Mouse (Mus musculus) retina, embryonic 14.5 days (tissue): ENCODE data around the gene Rin1.
"Not testable (repeated sequence)": the region's sequence is repeated elsewhere in the genome, so short reads cannot be mapped to it uniquely, and the experiment has no call there.

Experiments
- DNase-seq: peaks from one replicate; pipeline ENCODE4 v3.0.0-alpha.2; 2015; ENCODE audit warnings: low spot score

Gene Rin1

DNA sequence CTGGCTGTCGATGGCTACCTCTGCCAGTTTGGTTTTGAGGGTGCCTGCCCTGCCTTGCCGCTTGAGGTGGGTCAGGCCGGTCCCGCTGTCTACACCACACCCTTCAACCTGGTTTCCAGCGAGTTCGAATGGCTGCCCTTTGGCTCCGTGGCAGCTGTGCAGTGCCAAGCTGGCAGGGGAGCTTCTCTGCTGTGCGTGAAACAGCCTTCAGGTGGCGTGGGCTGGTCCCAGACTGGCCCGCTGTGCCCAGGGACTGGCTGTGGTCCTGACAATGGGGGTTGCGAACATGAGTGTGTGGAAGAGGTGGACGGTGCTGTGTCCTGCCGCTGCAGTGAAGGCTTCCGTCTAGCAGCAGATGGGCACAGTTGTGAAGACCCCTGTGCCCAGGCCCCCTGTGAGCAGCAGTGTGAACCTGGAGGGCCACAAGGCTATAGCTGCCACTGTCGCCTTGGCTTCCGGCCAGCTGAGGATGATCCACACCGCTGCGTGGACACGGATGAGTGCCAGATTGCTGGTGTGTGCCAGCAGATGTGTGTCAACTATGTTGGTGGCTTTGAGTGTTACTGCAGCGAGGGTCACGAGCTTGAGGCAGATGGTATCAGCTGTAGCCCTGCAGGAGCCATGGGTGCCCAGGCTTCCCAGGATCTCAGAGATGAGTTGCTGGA is 18.4 kb downstream of the Rin1 start:
- DNase-seq: no peak

DNA sequence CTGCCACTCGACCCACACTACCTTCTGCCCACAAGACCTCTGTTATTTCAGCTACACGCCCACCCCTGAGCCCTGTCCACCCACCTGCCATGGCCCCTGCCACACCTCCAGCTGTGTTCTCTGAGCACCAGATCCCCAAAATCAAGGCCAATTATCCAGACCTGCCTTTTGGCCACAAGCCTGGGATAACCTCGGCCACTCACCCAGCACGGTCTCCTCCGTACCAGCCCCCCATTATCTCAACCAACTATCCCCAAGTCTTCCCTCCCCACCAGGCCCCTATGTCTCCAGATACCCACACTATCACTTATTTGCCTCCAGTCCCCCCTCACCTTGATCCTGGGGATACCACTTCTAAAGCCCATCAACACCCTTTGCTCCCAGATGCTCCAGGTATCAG is 19.2 kb downstream of the Rin1 start:
- no peak for DNase-seq

DNA sequence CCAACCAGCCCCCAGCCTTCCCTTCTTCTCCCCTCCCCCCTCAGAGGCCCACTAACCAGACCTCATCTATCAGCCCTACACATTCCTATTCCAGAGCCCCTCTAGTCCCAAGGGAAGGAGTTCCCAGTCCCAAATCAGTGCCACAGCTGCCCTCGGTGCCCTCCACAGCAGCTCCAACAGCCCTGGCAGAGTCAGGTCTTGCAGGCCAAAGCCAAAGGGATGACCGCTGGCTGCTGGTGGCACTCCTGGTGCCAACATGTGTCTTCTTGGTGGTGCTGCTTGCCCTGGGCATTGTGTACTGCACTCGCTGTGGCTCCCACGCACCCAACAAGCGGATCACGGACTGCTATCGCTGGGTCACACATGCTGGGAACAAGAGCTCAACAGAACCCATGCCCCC is 19.7 kb downstream of the Rin1 start:
- DNase-seq: no peak

DNA sequence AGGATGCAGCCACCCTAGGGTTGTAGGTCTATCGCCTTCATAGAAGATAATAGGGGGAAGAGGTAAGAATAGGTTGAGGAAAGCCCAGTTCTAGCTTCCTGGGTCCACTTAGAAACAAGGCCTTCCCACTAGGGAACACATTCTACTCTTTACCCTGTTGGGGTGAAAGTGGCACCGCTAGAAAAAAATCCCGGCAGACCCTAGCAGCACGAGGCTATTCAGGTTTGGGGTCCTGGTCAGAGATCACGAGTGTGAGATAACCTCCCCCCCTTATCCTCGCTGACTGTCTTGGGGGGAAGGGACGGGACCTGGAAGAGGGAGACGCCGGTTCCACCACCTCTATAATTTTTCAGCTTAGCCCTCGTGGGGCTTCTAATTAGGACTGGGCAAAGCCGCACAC is 20.8 kb downstream of the Rin1 start:
- no peak for DNase-seq

DNA sequence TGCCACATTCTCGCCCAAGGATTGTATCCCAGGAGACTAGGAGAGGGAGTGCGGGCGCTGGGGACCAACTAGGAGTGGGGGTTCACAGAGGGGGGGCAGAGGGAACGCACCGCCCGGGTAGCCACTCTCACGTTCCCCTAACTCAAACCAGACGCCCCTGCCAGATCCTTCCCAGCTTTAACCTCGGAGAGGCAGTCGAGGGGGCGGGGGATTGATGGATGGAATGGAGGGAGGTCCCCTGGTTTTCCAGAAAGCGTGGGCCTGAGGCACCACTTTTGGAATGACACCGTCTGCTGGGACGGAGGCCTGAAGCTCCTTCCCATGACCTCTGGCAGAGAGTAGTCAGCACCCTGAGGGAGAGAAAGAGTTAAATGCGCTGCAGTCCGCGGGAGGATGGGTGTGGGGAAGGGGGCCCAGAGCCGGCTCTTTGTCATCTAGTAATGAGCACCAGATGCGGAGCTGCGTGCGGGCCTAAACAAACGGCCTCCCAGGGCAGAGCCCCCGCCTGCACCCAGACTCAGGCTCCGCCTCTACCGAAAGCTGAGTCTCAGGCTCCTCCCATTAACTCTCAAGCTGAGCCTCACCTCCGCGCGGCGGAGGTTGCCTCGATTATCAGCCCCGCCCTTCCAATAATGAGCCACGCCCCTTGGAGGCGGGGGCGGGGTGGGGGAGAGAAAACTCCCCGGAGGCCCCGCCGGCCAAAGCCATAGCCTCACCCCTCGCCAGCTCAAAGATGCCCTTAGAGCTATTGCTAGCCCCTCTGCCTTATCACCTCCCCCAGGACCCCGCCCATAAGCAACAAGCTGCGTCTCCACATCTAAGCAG is 21.5 kb downstream of the Rin1 start:
- peak; percentile 85 for DNase-seq

DNA sequence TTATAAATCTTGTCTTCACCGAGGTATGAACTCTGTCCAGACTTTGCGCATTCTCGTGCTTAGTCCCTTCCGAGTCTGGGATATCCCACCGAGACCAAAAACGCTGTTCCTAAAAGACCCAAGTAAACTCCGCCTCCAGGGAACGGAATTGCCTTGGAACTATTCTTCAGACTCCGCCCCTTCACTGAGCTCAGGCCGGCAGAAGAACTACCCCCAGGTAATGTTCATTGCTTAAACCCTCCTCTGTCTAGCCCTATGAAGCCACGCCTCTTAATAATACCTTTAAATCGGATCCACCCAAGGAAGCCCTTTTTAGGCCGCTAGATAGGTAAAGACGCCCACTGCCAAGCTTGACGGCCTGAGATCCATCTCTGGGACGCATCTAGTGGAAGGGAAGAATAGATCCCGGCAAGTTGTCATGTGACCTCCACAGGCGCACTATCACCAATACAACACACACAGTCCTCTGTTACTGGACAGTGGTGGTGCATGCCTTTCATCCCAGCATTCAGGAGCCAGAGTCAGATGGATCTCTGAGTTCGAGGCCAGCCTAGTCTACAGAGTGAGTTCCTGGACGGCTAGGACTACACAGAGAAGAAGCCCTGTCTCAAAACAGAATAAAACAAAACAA is 22.2 kb downstream of the Rin1 start:
- no peak for DNase-seq

DNA sequence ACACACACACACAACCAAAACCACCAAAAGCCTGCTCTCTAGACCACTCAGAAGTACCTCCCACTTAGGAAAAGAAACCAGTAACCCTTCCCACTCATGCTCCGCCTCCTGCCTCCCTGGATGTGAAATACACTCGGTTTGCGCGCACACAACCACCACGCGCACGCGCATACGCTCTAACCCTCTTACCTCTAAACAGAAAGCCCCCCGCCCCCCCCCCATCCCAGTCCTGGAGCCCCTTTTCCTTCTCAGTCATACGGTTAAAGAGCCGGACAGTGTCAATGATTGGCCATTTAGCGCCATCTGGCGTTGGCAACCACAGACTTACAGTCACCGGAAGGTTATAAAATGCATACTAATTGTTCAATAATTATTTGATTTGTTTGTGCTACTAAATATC is 22.7 kb downstream of the Rin1 start:
- DNase-seq: peak; percentile 86

DNA sequence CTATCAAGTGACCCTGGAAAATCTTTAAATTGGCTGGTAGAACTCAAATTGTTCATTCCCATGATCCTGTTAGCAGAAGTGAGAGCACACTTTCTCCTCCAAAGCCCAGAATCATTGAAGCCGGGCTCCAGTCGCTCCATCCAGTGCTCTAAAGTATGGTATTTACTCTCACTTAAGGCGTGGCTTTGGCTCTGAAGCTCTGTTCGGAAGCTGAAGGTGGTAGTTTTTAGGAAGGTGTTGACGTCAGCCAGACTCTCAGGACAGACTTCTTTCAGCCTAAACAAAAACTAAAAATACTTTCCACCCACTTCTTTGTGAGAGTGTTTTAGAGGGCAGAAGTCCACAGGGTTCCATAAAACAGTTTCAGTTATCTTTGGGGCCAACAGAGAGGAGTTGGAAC is 23.2 kb downstream of the Rin1 start:
- DNase-seq: no peak

DNA sequence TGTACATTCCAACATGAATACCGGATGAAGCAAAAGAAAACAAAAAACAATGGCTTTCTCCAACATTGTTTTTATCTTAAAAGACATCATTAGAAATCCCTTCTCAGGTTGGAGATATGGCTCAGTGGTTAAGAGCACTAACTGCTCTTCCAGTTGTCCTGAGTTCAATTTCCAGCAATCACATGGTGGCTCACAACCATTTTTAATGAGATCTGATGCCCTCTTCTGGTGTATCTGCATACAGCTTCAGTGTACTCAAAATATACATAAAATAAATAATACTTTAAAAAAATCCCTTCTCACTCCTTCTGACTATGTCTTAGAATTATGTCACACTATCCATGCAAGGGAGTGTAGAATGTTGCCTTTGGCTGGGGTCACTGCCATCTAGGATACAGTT is 29.0 kb downstream of the Rin1 start:
- DNase-seq: no peak

DNA sequence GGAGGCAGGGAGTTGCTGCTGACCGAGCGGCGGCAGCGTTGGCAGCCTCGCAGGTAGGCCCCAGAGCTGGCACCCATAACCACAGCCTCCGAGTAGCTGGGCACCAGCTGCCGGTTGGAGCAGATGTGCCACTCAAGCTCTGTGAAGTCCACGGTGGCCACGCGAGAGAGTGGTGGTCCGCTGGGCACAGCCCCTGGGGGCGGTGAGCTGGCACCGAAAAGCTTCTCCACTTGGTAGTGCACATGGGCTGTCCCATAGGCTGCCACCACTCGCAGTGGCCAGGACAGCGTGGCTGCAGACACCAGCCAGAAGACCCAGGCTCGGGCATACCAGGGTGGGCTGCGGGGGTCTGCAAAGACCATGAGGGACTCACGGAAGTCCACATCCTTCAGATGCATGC is 31.7 kb downstream of the Rin1 start:
- DNase-seq: no peak

DNA sequence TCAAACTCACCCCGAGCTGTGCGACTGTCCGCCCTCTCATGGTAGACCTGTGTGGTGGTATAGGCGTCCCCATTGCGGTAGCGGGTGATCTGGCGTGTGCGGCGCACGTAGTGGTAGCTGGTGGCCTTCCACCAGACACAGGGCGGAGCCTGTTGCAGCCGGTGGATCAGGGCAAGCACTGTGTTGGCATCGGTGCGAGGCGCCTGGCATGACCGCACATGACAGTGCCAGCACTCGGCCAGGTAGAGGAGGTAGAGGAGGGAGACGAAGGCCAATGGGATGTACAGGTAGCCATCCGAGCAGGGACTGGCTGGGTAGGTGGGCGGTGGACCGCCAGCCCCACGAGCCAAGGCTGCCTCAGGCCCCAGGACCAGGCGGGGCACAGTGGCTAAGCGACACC is 32.3 kb downstream of the Rin1 start:
- DNase-seq: no peak

DNA sequence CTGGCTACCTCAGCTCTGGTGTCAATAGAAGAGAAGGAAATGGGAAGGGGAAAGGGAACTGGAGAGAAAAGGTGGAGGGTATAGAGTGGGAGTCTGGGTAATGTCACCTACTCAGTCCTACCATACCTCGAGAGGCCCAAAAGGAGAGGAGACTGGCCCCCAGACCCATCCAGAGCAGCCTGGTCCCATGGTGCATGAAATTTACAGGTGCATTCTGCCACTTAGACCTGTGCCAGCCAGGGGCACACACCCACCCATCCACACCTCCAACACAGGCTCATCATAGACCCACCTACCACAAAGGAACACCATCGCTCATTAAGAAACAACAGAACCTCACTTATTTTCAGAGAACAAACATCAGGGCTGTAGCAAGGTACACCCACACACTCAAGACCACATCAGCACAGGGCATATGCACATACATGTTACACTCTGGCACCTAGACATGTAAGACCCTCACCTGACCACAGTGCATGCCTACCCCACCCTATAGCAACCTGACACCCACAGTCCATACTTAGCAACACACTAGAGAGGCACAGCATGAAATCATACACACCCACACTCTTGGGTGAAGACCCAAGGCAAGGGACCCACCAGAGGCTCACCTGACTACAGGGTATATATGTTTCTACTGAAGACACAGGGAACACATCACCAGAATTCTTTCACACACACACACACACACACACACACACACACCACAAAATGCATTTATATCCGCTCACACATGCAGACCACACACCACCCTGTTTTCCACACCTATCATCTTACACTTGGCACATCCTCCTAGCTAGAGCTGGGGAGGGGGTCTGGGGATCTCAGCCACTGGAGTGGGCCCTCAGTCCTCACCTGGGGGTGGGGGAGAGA is 33.9 kb downstream of the Rin1 start:
- DNase-seq: no peak

DNA sequence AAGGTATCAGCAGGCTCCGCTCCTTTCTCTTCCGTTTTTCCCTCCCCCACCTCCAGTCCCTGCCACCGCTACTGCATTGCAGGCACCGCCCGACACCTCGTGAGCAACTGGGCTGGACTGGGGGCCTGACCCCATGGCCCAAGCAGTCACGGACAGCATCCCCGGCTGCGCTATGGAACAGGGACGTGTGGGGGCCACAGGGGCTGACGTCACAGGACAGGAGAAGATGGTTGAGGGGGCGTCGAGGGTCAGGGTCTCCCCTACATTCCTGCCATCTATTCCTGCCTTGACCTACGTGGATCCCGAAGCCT is 34.5 kb downstream of the Rin1 start:
- no peak for DNase-seq

DNA sequence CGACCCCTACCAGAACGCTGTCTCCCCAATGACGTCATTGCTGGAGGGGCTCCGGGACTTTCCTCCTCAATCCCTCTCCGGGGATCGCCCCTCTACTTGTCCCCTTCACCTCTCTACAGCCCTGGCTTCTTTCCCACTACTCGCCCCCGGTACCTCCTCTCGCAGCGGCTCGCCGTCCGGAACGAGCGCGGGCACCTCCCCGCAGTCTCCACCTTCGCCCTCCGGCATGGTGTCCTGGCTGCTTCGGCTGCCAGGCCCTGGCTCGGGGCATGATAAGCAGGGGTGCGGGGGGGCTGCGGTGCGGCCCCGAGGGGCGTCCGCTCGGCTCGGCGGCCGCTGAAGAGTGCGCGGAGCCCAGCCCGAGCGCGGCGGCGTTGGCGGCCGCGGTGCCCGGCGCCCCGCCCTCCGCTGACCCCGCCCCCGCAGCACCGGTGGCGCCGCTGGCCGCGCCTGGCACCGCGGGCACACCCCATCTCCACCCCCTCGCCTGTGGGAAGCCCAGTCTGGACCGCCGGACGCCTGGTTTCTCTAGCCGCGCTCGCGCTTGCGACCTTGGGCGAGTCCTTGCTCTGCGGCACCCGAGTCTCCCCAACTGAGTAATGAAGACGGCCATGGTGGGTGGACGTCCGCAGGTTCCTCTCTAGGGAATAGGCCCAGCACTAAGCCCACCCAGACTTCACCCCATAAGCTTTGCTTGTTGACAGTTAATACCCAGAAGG is 35.0 kb downstream of the Rin1 start, which contains the start of gene Tmem151a:
Gene Tmem151a, minus strand, starts transcription at position 387 of the 719 bp plus-strand sequence.
- DNase-seq: no peak

DNA sequence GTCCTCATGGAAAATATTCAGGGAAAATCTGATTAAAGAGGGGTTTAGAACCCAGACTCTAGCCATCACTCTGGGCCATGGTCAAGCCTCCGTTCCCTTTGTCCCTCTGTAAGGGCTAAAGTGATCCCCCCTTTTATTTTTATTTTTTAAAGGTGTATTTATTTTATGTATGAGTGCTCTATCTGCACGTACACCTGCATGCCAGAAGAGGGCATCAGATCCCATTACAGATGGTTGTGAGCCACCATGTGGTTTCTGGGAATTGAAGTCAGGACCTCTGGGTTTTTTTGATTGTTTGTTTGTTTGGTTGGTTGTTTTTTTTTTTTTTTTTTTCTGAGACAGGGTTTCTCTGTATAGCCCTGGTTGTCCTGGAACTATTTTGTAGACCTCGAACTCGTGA is 36.3 kb downstream of the Rin1 start:
- DNase-seq: not testable (repeated sequence)

DNA sequence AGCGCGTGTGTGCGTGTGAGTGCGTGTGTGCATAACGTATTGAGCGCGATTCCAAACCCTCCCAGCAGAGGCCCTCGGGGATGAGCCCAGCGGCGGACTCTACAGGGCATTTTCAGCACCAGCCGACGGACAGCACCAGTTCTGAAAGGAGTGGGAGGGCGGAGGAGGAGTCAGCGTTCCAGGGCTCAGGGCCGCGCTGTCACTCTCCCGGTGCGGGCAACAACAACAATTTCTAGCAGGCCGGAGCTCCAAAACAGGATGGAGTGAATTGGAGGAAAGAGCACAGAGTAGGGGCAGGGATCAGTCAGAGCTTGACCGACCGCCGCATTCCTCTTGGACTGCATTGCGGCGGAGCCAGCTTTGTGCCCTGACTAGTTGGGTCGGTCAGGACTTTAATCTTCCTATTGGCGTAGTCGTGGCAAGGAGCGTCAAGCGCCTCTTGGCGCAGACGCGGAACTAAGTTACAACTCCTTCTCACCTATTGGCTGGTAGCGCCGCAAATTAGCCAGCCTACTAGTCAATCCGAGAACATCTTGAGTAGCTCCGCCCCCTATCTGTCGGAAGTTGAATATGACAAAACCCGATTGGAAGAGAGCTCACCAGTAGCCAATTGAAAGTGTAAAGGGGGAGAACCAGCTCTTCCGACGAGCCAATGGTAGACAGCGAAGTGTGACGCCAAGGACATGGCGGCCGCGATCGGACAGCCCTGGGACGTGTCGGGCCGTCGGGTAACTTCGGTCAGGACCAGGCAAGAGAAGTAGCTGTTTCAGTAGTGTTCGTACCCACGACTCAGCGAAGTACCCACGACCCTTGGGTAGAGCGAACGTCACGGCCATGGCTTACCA is 37.8 kb downstream of the Rin1 start, which contains the start of gene Yif1a:
Gene Yif1a, plus strand, starts transcription at position 655 of the 845 bp plus-strand sequence.
- peak; percentile 99 for DNase-seq

DNA sequence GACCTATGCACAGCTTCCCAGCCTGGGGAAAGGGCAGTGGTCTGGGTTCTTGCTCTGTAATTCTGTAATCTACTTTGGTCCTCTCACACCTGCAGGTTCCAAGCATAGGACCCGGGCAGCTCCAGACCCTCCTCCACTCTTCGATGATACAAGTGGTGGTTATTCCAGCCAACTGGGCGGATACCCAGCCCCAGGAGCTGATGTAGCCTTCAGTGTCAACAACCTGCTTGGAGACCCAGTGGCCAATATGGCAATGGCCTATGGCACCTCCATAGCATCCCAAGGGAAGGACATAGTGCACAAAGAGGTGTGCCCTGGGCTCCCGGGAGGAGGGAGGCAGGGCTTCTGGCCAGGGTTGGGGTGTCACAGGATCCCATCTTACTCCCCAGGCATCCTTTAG is 39.0 kb downstream of the Rin1 start:
- DNase-seq: no peak

DNA sequence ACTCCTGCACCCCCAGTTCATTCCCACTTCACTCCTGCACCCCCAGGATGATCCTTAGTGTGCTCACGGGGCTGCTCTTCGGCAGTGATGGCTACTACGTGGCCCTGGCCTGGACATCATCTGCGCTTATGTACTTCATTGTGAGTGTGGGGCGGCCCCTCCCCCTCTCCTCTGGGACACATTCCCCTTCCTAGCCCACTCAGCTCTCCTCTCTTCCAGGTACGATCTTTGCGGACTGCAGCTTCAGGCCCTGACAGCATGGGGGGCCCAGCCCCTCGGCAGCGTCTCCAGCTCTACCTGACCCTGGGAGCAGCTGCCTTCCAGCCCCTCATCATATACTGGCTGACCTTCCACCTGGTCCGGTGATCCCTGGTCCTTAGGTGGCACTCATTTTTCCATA is 41.8 kb downstream of the Rin1 start:
- DNase-seq: no peak

DNA sequence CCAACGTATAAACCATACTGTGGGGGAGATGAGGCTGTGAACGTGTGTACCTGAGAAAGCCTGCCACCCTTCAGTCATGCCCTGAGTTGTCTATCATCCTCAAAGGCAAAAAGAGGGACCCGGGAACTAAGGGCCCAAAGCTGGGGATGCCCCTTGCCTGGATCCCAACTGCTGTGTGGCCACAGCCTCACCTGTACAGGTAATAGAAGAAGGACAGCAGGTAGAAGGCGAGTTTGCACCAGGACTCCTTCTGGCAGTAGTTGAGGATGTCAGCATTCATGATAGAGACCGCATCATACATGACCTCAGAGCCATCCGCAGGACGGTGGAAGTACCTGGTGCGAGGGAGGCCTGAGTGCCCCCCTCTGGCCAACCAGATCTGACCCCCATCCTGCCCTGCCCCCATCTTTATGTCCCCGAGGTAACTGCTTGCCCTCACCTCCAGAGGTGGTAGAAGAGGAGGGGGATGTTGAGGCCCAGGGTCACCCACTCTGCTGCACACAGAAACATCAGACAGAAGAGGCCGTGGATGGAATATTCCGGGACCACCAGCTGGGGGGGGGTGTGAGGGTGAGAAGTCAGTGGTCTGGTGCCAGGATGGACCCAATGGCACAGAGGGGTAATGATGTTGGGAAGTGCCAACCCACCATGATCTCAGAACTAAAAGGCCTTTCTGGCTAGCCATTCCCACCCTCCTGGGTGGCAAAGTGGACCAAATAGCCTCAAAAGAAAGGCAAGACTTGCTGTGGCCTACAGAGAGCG is 43.4 kb downstream of the Rin1 start:
- DNase-seq: no peak

DNA sequence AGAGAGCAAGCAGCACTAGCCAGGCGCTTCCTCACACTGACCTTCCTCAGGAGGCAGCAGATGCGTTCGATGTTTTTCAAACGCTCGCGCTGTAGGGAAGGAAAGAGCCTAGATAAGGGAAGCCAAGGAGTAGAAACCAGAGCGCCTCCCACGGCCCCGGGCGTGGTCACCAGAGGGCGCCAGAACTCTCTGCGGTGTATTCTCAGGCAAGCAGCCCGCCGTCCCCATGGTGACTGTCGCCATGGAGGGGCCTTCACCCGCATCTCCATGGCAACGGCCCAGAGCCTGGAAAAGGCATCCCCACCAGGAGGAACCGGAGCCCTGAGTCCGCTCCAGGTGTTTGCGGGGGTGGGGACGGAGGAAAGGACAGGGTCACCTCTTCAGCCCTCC is 44.0 kb downstream of the Rin1 start:
- DNase-seq: peak; percentile 98
